Mouse (Mus musculus): ENCODE measurements around the gene Bglap.

DNA sequence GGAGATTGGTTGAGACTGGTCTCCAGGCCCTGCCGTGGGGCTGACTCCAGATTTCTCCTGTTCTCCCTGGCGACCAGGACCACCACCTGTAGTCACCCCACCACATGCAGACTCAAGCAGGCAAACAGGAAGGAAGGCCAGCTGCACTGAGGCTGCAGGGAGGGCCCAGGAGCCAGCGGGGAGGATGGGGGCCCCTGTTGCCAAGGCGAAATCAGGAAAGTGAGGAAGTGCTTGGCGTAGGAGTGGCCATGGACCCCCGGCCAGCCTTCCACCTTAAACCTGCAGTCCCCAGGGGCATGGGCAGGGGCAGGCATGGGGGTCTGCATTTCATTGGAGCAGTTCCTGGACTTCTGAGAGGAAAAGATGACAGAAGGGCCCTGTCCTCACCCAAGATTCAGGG, 23.2 kb downstream of the Bglap start:
- TF ChIP-seq POLR2A (IDR thresholded peaks at IDR 0.05; ENCODE audit: borderline replicate concordance, extremely low read depth, low read depth, low read length) (no peak), CTCF (IDR thresholded peaks at IDR 0.05; ENCODE audit: insufficient read depth, low read length) (no peak)

All from lung, adult 2 months (tissue).